In genomic region chr13:55727120-55727838, GRCm38 (mm10) we compare ENCODE assay signal across 8 mouse cellular contexts. TPM values are rescaled to one million over a fixed set of nuclear protein-coding genes. Genes with fewer than 3 reads are reported as not detected.
DNase-seq lines count a peak whose midpoint lies in the region; ATAC-seq lines count a peak whose summit lies in the region.

Pcbd2 (plus strand) TSS chr13:55727368.

- peak within 1 kb of the TSS; percentile 58 for H3K4me3 ChIP-seq in hindbrain, embryonic 11.5 days (ENCODE audit: low read depth, low read length)
- H3K4me3 ChIP-seq in lung, embryonic 16.5 days (ENCODE audit: low read length), result peak within 1 kb of the TSS; percentile 67

- H3K27me3 ChIP-seq in hindbrain, embryonic 11.5 days (ENCODE audit: control insufficient read depth, insufficient read depth, low read length), result no peaks in the 10 kb centered on the region
- H3K27me3 ChIP-seq in lung, embryonic 16.5 days (ENCODE audit: control insufficient read depth, insufficient read depth, low read depth, low read length), result no peaks in the 10 kb centered on the region

- peak within 1 kb of the TSS; percentile 58 for H3K4me2 ChIP-seq in hindbrain, embryonic 11.5 days (replicated peaks; ENCODE audit: low read depth, low read length)
- peak within 1 kb of the TSS; percentile 61 for H3K4me2 ChIP-seq in lung, embryonic 16.5 days (ENCODE audit: low read depth, low read length)

- H3K9me3 ChIP-seq in hindbrain, embryonic 11.5 days (ENCODE audit: control insufficient read depth, low read length), result no peaks in the 10 kb centered on the region
- no peaks in the 10 kb centered on the region for H3K9me3 ChIP-seq in lung, embryonic 16.5 days (ENCODE audit: control insufficient read depth, low read length)

- H3K27ac ChIP-seq in hindbrain, embryonic 11.5 days (ENCODE audit: low read depth, low read length), result peak within 1 kb of the TSS; percentile 96
- H3K27ac ChIP-seq in lung, embryonic 16.5 days (ENCODE audit: low read length), result peak within 1 kb of the TSS; percentile 94

- WGBS in hindbrain, embryonic 11.5 days, result under 1% methylated on average over 55 of the region's 73 CpGs
- 0% methylated on average over 57 of the region's 73 CpGs for WGBS in lung, embryonic 16.5 days

- H3K36me3 ChIP-seq in hindbrain, embryonic 11.5 days (ENCODE audit: control insufficient read depth, insufficient read depth, low read length), result 0 out of 2 replicates have a peak, but pooled peaks cover 2% of the 10 kb centered on the region
- H3K36me3 ChIP-seq in lung, embryonic 16.5 days (ENCODE audit: control insufficient read depth, insufficient read depth, low read length), result peaks cover 11% of the 10 kb centered on the region

- peak; percentile 90 for ATAC-seq in hindbrain, embryonic 11.5 days (ENCODE audit: low FRiP score)
- peak; percentile 94 for ATAC-seq in lung, embryonic 16.5 days (ENCODE audit: low read depth)

- peak; percentile 88 for DNase-seq in NIH3T3 (ENCODE audit: low read depth)
- DNase-seq in cerebellum, postnatal 10 days, result peak; percentile 84 to 89
- peak; percentile 69 to 82 for DNase-seq in frontal cortex, postnatal 10 days (ENCODE audit: low spot score in 2 of 2)
- peak; percentile 85 for DNase-seq in hindbrain, embryonic 11.5 days (ENCODE audit: low spot score)
- peak; percentile 83 for DNase-seq in layer of hippocampus, adult 9-11 months
- peak; percentile 81 for DNase-seq in ovary, adult 18-20 months (ENCODE audit: low spot score)
- DNase-seq in thymus, postnatal 0 days (ENCODE audit: low spot score), result peak; percentile 85

- H3K9ac ChIP-seq in hindbrain, embryonic 11.5 days (ENCODE audit: low read depth, low read length), result peak within 1 kb of the TSS; percentile 77
- peak within 1 kb of the TSS; percentile 84 for H3K9ac ChIP-seq in lung, embryonic 16.5 days (ENCODE audit: low read length)

- no peaks in the 10 kb centered on the region for H3K4me1 ChIP-seq in hindbrain, embryonic 11.5 days (replicated peaks; ENCODE audit: control insufficient read depth, insufficient read depth, low read length)
- H3K4me1 ChIP-seq in lung, embryonic 16.5 days (replicated peaks; ENCODE audit: control insufficient read depth, insufficient read depth, low read length), result no peaks in the 10 kb centered on the region

RNA-seq across cellular contexts. Expression of gene Pcbd2, which starts in this region (rescaled TPM):
- 27.9 and 29.9 TPM in 2 replicates for polyA plus RNA-seq in hindbrain, embryonic 11.5 days (2014; fragmentation: Nextera tagmentation; extraction: Ambion mirVana)
- 61.6 and 66.0 TPM in 2 replicates for polyA plus RNA-seq in lung, embryonic 16.5 days (2015; fragmentation: Nextera tagmentation; extraction: Ambion mirVana)
- 56.1 and 63.8 TPM in 2 replicates for polyA plus RNA-seq in thymus, postnatal 0 days (2015; fragmentation: Nextera tagmentation; extraction: Ambion mirVana)

Comparison
In these comparisons a context has a peak if more than half of its experiments do, and no peak if none do; other contexts are left out.
1. Peak in every context shown above with its lines: DNase-seq, ATAC-seq, H3K4me3 ChIP-seq and H3K27ac ChIP-seq.